ENCODE assay signal across 9 mouse cellular contexts in the genomic region with DNA sequence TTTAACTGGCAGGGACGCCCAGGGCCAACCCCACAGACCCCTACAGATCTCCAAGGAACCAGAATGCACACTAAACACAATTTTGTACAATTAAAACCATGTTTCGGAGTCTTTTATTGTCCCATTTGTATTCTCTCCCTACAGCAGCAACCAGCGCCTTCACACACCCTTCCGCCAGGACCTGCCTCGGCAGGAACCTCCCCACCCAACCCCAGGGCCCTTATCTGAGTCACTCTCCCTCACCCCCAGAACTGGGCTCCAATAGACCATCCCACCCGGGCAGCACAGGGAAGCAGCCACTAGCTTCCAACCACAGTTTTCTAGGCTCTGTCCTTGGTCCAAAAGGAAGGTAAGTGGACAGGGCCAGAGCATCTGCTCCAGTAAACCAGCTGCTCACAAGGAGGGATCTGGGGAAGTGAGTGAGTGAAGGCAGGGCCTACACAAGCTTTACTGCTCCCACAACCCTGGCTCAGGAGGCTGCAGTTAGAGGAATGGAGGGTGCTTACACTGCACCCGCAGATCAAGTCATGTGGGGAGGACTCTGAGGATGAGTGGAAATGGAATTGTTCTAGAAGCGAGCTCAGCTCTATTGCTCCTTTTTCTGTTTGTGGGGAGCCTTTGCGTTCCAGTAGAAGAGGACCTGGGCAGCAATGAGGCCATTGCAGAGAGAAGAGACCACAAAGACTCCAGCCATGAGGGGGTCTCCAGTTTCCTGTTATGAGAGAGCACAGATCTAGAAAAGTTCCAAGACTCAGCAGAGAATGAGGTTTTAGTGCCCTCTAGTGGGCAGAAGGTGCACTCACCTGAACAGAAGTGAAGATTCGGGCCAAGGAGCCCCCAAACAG. TPM values are rescaled to one million over a fixed set of nuclear protein-coding genes. Genes with fewer than 3 reads are reported as not detected.
DNase-seq lines count a peak whose midpoint lies in the region; TF ChIP-seq lines count a peak whose summit lies in the region.
"Had no signal": no experiment of that assay in that cellular context is flagged by ENCODE, and none has a peak within 500 bp of the region (broad histone marks: within the 10 kb centered on the region; RNA-seq: fewer than 3 reads in every experiment).

No protein-coding gene starts in this region.

- 0 out of 2 replicates have a peak, but pooled peaks cover 4% of the 10 kb centered on the region for H3K4me1 ChIP-seq in embryonic fibroblast, embryonic 13.5 days (ENCODE audit: control insufficient read depth, insufficient read depth, low read length)

- peak; percentile 66 for DNase-seq in adrenal gland, postnatal 14 days
- no peak for DNase-seq in adrenal gland, adult 8-10 months
- peak; percentile 50 for DNase-seq in spleen, adult 12 weeks (ENCODE audit: low spot score)
- DNase-seq in spleen, postnatal 36 days (ENCODE audit: low spot score in 2 of 2) = no peak
- DNase-seq in kidney, adult 9 months = peak; percentile 53
- DNase-seq in lung, postnatal 25 days (ENCODE audit: low spot score) = peak; percentile 59
- DNase-seq in thymus, postnatal 0 days (ENCODE audit: low spot score) = peak; percentile 78

- no peak overlapping the region for H3K27ac ChIP-seq in embryonic fibroblast, embryonic 13.5 days (ENCODE audit: insufficient read depth, low read length)

- no peak for TF ChIP-seq POLR2A in embryonic fibroblast, embryonic 13.5 days (IDR thresholded peaks at IDR 0.05; ENCODE audit: low read depth, low read length)

- H3K4me3 ChIP-seq in embryonic fibroblast, embryonic 13.5 days (ENCODE audit: insufficient read depth, low read length) = no peak overlapping the region

- TF ChIP-seq CTCF in embryonic fibroblast, embryonic 13.5 days (IDR thresholded peaks at IDR 0.05; ENCODE audit: borderline replicate concordance, insufficient read depth, low read length) = 0 out of 2 replicates have a peak, but pooled peaks have one; percentile 22

RNA-seq across cellular contexts. Expression of a gene that starts 1.7 kb away (rescaled TPM):
- total RNA-seq in adrenal gland, postnatal 14 days (2021) = 0.45 TPM in 1 of 2 replicates, not detected in the other
- not detected for total RNA-seq in adrenal gland, adult 8-10 months (2022)
- not detected in 2 replicates for polyA plus RNA-seq in embryonic fibroblast, embryonic 13.5 days (2011; ENCODE audit: insufficient read length, low read depth, missing spikeins)
- polyA plus RNA-seq in thymus, postnatal 0 days (2015; fragmentation: Nextera tagmentation; extraction: Ambion mirVana) = 0.15 and 0.22 TPM in 2 replicates
- polyA plus RNA-seq: heart, embryonic 16.5 days had no signal

RNA-seq across cellular contexts. Expression of a gene that starts 5.6 kb away (rescaled TPM):
- total RNA-seq in adrenal gland, postnatal 14 days (2021) = 96.2 and 101 TPM in 2 replicates
- total RNA-seq in adrenal gland, adult 8-10 months (2022) = 100 to 1,000 TPM; 107 to 123 (median 113) TPM
- polyA plus RNA-seq in embryonic fibroblast, embryonic 13.5 days (2011; ENCODE audit: insufficient read length, low read depth, missing spikeins) = 45.2 and 47.8 TPM in 2 replicates
- 71.1 and 75.2 TPM in 2 replicates for polyA plus RNA-seq in thymus, postnatal 0 days (2015; fragmentation: Nextera tagmentation; extraction: Ambion mirVana)

RNA-seq across cellular contexts. Expression of a gene that starts 9.1 kb away (rescaled TPM):
- 8.6 and 12.2 TPM in 2 replicates for total RNA-seq in adrenal gland, postnatal 14 days (2021)
- 10 to 100 TPM; 17.9 to 43.8 (median 30.0) TPM for total RNA-seq in adrenal gland, adult 8-10 months (2022)
- 4.9 and 8.6 TPM in 2 replicates for polyA plus RNA-seq in embryonic fibroblast, embryonic 13.5 days (2011; ENCODE audit: insufficient read length, low read depth, missing spikeins)
- polyA plus RNA-seq in thymus, postnatal 0 days (2015; fragmentation: Nextera tagmentation; extraction: Ambion mirVana) = 32.5 and 33.3 TPM in 2 replicates

RNA-seq across cellular contexts. Expression of a gene that starts 15.4 kb away (rescaled TPM):
- 642 and 752 TPM in 2 replicates for total RNA-seq in adrenal gland, postnatal 14 days (2021)
- total RNA-seq in adrenal gland, adult 8-10 months (2022) = 100 to 1,000 TPM; 500 to 614 (median 555) TPM
- 717 and 781 TPM in 2 replicates for polyA plus RNA-seq in embryonic fibroblast, embryonic 13.5 days (2011; ENCODE audit: insufficient read length, low read depth, missing spikeins)
- 560 and 602 TPM in 2 replicates for polyA plus RNA-seq in thymus, postnatal 0 days (2015; fragmentation: Nextera tagmentation; extraction: Ambion mirVana)

RNA-seq across cellular contexts. Expression of a gene that starts 24.0 kb away (rescaled TPM):
- total RNA-seq in adrenal gland, postnatal 14 days (2021) = 75.5 and 84.3 TPM in 2 replicates
- total RNA-seq in adrenal gland, adult 8-10 months (2022) = 100 to 1,000 TPM in 1 of 4 experiments, 10 to 100 TPM in 3; 75.8 to 112 (median 91.2) TPM
- 63.5 and 71.7 TPM in 2 replicates for polyA plus RNA-seq in embryonic fibroblast, embryonic 13.5 days (2011; ENCODE audit: insufficient read length, low read depth, missing spikeins)
- 18.4 and 26.6 TPM in 2 replicates for polyA plus RNA-seq in thymus, postnatal 0 days (2015; fragmentation: Nextera tagmentation; extraction: Ambion mirVana)

Comparison
In these comparisons a context has a peak if more than half of its experiments do, and no peak if none do; other contexts are left out.
1. DNase-seq: peak in adrenal gland, postnatal 14 days (single experiment), spleen, adult 12 weeks (single experiment), kidney, adult 9 months (single experiment), lung, postnatal 25 days (single experiment) and thymus, postnatal 0 days (single experiment); none in adrenal gland, adult 8-10 months (single experiment) and spleen, postnatal 36 days (0 of 2).